9 mouse cellular contexts compared by ENCODE assay signal in the genomic region with DNA sequence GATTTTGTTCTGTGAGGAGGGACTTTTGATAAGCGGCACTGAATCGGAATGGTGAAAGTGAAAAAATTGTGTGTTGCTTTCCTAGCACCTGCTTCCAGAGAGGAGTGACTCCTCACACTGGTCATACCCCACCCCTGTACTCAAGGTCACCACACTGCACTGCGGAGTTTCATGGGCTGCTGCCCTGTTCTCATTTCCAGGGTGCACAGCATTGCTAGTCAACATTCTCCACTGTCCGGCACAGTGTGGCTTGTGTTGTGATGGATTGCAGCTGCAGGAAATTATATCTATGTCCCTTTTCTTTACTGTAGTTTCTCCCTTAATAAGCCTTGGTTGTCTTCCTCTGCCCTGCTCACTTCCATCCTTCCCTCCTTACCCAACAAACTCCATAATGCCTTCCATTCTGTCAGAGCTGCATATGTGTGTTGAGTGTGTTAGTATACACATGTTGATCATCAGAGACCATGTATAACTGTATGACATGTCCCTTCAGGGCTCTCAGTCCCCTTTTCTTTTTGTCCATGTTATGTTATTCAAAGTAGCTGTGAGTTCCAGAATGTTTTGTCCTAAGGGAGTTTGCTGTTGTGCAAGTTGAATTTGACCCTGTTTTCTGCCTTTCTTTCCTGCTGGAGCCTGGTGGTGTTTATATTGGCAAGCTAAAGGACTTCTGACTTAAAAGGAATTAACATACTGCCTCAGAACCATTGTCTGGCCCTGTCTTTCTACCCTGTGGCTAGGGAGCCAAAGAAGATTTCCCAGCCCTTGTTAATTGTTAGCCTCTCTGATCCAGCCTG. TPM values are rescaled to one million over a fixed set of nuclear protein-coding genes. Genes with fewer than 3 reads are reported as not detected.
DNase-seq lines count a peak whose midpoint lies in the region; ATAC-seq lines count a peak whose summit lies in the region.
"Had no signal": no experiment of that assay in that cellular context is flagged by ENCODE, and none has a peak within 500 bp of the region (broad histone marks: within the 10 kb centered on the region; RNA-seq: fewer than 3 reads in every experiment).

No protein-coding gene starts in this region.

- H3K9me3 ChIP-seq in kidney, embryonic 14.5 days (ENCODE audit: control insufficient read depth, low read length), result no peaks in the 10 kb centered on the region
- no peaks in the 10 kb centered on the region for H3K9me3 ChIP-seq in midbrain, embryonic 14.5 days (ENCODE audit: control insufficient read depth, low read length)

- 51% methylated on average over 4 of the region's 4 CpGs for WGBS in kidney, embryonic 14.5 days
- 87% methylated on average over 4 of the region's 4 CpGs for WGBS in midbrain, embryonic 14.5 days

- peak; percentile 81; the same call in 1 of the 2 replicates for ATAC-seq in kidney, embryonic 14.5 days (ENCODE audit: low FRiP score, low TSS enrichment)
- ATAC-seq in midbrain, embryonic 14.5 days (ENCODE audit: low FRiP score, low TSS enrichment), result no peak

- peaks cover 25% of the 10 kb centered on the region for H3K4me1 ChIP-seq in kidney, embryonic 14.5 days (ENCODE audit: control insufficient read depth, insufficient read depth, low read length)
- peaks cover 12% of the 10 kb centered on the region; the same call in 1 of the 2 replicates for H3K4me1 ChIP-seq in midbrain, embryonic 14.5 days (ENCODE audit: control insufficient read depth, insufficient read depth, low read length)

- H3K27ac ChIP-seq in kidney, embryonic 14.5 days (ENCODE audit: low read depth, low read length), result peak overlapping the region; percentile 66
- H3K27ac ChIP-seq in midbrain, embryonic 14.5 days (replicated peaks; ENCODE audit: low read depth, low read length), result peak overlapping the region; percentile 55
- H3K27ac ChIP-seq: macrophage had no signal

- DNase-seq in heart, adult 18-20 months, result peak; percentile 68 to 83
- DNase-seq in heart, postnatal 4 days, result no peak
- DNase-seq in fat pad, adult 2 months (ENCODE audit: extremely low read depth, low read depth, low spot score), result peak; percentile 97
- peak; percentile 42 for DNase-seq in midbrain, embryonic 14.5 days
- no peak for DNase-seq in retina, embryonic 14.5 days (ENCODE audit: low spot score)
- no peak for DNase-seq in urinary bladder, postnatal 14 days (ENCODE audit: low spot score)
- DNase-seq in spleen, postnatal 4 days (ENCODE audit: low spot score in 2 of 2), result no peak

- H3K27me3 ChIP-seq in kidney, embryonic 14.5 days (ENCODE audit: control insufficient read depth, insufficient read depth, low read length), result no peaks in the 10 kb centered on the region
- no peaks in the 10 kb centered on the region for H3K27me3 ChIP-seq in midbrain, embryonic 14.5 days (ENCODE audit: control insufficient read depth, insufficient read depth, low read length)

- no peak overlapping the region for H3K4me2 ChIP-seq in kidney, embryonic 14.5 days (replicated peaks; ENCODE audit: low read depth, low read length)
- no peak overlapping the region for H3K4me2 ChIP-seq in midbrain, embryonic 14.5 days (ENCODE audit: low read length)

- no peak overlapping the region for H3K9ac ChIP-seq in kidney, embryonic 14.5 days (ENCODE audit: low read depth, low read length)
- H3K9ac ChIP-seq in midbrain, embryonic 14.5 days (replicated peaks; ENCODE audit: low read length), result no peak overlapping the region

- H3K36me3 ChIP-seq in kidney, embryonic 14.5 days (ENCODE audit: control insufficient read depth, insufficient read depth, low read length), result no peaks in the 10 kb centered on the region
- H3K36me3 ChIP-seq in midbrain, embryonic 14.5 days (ENCODE audit: control insufficient read depth, insufficient read depth, low read length), result no peaks in the 10 kb centered on the region

- no peak overlapping the region for H3K4me3 ChIP-seq in kidney, embryonic 14.5 days (ENCODE audit: low read length)
- no peak overlapping the region for H3K4me3 ChIP-seq in midbrain, embryonic 14.5 days (replicated peaks; ENCODE audit: low read depth, low read length)

RNA-seq across cellular contexts. Expression of gene Susd6, which starts 53.5 kb away (rescaled TPM):
- total RNA-seq in heart, adult 18-20 months (2021), result 10 to 100 TPM; 68.3 to 71.9 TPM
- 10 to 100 TPM; 46.3 to 49.6 TPM for total RNA-seq in heart, postnatal 4 days (2021)
- polyA plus RNA-seq in kidney, embryonic 14.5 days (2014; fragmentation: Nextera tagmentation; extraction: Ambion mirVana), result 7.5 and 15.6 TPM in 2 replicates
- 8.8 and 14.3 TPM in 2 replicates for polyA plus RNA-seq in midbrain, embryonic 14.5 days (2014; fragmentation: Nextera tagmentation; extraction: Ambion mirVana)

Comparison
In these comparisons a context has a peak if more than half of its experiments do, and no peak if none do; other contexts are left out.
1. DNase-seq: peak in heart, adult 18-20 months (2 of 2), fat pad, adult 2 months (single experiment) and midbrain, embryonic 14.5 days (single experiment); none in heart, postnatal 4 days (single experiment), retina, embryonic 14.5 days (single experiment), urinary bladder, postnatal 14 days (single experiment) and spleen, postnatal 4 days (0 of 2).